Mouse (Mus musculus) urinary bladder, postnatal 25 days (tissue): ENCODE data around the gene Prkcsh.

Source experiments
- DNase-seq: peaks from one replicate; pipeline ENCODE4 v3.0.0; 2022; ENCODE audit warnings: low spot score

Prkcsh gene

DNA sequence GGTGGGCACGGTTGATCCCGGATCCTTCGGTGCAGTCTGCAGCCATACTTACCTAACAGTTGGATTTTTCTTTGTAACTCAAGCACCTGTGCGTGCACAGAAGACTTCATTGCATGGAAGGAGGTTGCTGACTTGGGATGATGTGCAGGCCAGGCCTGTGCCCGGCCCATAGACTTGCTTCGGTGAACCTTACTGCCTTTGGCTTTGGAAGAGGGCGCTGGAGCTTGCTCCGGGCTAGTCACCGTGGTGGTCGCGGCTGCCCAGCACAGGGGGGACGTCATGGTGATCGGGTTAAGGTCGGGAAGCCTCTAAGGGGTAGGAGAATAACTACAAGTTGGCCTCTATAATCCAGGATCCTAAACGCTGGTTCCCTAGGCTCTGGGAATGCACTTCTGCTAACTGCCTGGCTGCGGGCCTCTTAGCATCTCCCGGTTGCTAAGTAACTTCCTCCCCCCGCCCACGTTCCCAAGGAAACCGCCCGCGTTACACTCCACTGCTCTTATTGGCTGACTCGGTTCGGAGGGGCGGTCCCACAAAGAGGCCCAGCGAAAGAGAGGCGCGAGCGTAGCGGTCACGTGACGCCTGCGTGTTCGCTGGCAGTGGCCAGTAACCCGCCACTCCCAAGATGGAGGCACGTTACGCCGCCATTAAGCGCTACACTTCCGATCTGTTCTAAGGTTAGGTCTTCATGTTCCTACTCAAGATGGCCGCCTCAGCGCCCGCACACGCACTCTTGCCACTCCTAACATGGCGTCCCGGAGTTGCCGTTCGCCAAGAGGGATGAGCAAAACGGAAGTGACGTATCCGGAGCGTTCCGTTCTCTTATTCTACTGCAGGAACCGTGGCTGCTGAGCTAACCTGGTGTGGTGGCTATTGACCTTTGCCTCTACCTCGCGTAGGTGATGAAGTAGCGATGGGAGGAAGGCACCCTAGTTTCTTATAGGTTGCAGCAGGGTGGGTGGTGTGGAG is at the start of gene Prkcsh, which contains the start of gene Ccdc151:
Prkcsh (plus strand) TSS at position 613 of the 969 bp plus-strand sequence.
Ccdc151 (minus strand) TSS at position 441 of the 969 bp plus-strand sequence.
- peak; percentile 97 for DNase-seq

DNA sequence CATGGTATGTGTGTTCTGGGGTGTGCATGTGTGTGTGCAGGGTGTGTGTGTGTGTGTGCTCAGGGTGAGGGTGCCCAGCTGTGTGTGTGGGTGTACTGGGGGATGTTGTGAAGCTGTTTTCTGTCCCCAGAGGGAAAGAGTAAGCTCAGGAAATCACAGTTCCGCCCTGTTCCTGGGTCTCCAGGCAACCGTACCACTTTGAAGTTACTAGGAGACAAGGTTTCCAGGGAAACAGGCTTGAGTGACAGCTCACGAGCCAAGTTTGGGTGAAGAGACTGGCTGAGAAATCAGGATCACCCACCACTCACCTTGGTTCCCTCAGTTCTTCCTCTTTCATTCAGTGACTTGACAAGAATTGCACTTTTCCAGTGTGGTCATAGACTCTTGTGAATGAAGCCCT is 49.0 kb upstream of the Prkcsh start:
- DNase-seq = no peak

DNA sequence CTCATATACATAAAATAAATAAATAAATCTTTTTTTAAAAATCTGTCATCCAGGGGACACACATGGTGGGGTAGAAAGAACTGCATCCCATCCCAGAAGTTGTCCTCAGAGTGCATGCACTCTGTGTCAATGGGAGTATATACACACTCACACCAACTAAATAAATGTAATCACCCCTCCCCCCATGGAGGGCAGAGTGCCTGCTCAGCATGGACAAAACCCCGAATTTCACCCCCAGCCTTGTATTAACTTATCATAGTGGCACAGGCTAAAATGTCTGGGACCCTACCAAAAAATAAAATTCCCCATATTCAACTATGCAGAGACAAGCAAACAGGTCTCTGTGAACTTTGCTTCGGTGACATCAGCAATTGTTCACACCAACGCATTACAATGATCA is 48.0 kb upstream of the Prkcsh start:
- DNase-seq = no peak

DNA sequence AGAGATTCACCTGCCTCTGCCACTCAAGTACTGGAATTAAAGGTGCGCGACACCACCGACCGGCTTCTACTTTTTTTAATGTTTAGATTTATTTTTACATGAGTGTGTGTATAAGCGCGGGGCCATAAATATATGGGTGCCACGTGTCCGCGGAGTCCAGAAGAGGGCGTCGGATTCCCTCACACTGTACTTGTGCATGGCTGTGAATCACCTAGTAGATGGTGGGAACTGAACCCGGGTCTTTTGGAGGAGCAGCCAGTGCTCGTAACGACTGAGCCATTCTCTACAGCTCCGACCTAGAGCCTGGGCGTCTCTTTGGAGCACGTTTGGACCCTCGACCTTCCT is 47.4 kb upstream of the Prkcsh start:
- DNase-seq = no peak

DNA sequence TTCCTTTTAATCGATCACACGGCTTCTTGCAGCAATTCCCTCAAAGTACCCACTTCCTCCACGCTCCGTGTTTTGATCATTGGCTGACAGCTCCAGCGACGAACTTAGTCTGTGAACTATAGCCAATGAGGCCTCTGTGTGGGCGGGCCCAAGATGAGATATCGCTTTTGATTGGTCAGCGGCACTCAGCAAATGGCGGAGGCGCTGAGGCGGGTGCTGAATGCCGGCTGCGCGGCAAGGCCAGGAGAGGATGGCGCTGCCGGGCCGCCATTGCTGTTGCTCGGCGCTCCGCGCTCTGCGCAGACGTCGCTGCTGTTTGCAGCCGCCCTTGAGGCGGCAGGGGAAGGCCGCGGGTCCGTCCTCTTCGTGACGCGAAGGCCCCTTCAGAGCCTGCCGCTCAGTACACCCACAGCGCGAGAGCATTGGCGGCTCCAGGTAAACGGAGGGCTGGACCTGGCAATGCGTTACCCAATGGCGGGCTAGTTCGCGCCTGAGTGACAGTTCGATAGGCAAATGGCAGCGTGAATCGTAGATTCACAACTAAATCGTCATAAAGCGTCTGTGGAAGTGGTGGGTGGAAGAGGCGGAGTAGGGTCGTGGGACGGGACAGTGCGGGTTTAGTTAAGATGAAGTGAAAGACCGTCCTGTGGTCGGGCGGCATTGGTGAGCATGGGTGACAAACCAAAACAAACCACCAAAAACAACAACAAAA is 46.9 kb upstream of the Prkcsh start, which contains the start of gene Swsap1:
Swsap1 (plus strand) TSS at position 186 of the 712 bp plus-strand sequence.
- peak; percentile 94 for DNase-seq

DNA sequence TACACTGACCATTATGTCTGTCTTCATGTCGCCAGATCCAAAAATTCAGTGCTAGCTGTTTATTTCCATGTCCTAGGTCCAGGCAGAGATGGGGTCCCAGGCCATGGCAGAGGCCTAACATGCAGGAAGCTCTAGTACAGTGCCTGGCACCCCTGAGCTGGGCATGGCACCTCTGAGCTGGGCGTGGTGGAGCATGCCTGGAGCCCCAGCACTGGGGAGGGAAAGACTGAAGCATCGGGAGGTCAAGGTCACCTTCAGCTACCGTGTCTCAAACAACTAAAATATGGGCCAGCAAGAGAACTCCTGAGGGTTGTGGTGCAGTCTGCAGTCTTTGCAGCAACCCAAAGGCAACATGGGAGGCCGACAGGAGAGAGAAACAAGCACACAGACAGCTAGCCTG is 44.2 kb upstream of the Prkcsh start:
- DNase-seq = no peak

DNA sequence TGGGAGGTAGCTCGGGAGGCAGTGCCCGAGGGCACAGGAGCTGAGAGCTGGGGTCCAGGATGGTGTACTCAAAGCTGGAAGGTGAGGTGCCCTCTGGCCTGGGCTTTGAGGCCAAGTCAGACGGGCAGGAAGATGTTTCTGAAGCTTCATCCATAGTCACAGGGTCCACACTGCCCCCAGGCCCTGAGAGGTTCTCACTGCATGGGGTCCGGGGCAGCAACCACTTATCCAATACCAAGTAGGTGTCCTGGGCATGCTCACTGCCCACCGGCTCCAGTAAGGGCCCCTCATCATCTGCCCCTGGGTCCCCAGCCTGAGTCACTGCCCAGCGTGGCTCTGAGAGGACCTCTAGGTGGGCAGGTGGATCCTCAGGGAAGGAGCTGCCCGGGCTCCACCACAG is 43.4 kb upstream of the Prkcsh start:
- DNase-seq = no peak

DNA sequence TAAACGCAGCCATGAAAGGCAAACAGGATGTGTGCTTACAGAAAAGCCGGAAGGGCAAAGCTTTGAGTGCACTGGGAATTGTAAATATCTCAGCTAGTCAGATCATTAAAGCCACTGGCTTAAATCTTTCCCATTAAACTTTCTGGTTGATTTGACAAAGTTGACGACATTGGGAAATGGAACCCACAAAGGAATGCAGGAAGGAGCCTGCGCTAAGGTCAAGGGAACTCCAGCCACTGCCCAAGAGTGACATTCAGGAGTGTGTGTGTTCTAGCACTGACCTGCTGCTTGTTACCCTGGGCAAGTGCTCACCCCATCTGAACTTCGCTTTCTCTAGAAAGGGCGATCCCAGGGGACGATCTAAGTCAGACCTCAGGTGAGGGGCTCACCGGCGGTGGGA is 42.5 kb upstream of the Prkcsh start:
- DNase-seq = no peak

DNA sequence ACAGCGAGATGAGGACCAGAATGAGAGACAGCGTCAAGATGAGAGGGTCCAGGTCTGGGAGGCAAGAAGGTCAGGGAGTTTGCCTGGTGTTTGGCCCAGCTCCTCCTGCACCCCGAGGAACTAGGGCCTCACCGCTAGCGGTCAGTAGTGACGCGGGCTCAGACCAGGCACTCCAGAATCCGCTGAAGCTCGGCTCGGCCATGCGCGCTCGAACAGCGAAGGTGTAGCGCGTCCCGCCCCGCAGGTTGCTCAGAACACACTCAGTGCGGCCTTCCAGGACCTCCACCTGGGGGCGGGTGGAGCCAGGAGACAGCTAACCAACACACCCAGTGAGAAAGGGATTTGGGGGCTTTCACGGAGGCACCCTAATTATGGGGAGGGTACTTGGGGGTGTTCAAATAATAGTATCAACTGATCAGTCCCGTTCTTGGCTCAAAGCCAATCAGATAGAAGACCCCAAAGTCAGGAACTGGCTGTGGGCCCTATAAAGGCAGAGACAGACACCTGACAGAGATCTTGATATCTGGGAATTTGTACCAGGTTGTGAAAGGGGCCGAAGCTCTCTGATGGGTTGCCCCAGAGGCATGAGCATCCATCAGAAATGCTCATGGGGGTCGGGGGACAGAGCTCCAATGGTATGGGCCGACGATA is 41.9 kb upstream of the Prkcsh start:
- no peak for DNase-seq

DNA sequence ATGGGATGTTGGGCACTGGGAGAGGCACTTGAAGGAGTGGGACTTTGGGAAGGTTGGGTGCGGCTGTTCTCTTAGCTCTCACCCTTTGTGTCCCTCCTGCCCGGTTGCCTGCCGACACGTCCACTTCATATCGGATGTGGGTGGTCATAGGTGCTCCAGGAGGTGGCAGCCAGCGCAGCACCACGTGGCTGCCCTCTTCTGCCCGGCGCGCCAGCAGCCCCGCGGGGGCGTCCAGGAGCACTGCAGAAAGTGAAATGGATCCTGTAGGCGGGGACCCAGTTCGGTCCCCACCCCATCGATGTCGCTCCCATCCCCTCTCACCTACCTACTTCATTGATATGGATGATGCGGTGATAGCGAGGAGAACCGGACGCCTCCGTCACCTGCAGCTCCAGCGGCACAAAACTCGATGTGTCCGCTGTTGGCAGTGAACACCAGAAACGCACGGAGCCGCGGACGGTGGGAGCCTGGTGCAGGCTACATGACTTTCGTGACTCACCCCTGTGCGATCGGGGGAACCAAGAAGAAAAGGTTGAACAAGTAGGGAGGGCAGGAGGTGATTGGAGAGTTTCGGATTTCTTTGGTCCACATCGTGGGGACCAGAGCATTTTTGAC is 41.1 kb upstream of the Prkcsh start:
- DNase-seq = no peak

DNA sequence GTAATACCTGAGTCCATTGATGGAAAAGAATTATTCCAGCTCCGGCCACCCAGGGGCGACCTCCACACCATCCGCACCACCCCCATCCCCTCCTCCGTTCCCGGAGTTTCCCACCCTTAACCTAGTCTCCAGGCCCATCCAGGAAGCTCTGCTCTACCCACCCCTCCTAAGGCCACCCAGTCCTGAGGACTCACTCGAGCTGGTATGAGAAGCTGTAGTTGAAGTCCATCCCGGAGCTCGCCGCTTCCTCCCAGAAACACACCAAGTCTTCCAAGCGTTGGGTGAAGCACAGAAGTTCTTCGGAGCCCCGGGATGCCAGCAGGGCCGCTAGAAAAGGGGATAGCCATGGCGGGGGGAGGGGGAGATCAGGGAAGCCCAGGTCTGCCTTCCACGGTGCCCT is 40.6 kb upstream of the Prkcsh start:
- DNase-seq = no peak

DNA sequence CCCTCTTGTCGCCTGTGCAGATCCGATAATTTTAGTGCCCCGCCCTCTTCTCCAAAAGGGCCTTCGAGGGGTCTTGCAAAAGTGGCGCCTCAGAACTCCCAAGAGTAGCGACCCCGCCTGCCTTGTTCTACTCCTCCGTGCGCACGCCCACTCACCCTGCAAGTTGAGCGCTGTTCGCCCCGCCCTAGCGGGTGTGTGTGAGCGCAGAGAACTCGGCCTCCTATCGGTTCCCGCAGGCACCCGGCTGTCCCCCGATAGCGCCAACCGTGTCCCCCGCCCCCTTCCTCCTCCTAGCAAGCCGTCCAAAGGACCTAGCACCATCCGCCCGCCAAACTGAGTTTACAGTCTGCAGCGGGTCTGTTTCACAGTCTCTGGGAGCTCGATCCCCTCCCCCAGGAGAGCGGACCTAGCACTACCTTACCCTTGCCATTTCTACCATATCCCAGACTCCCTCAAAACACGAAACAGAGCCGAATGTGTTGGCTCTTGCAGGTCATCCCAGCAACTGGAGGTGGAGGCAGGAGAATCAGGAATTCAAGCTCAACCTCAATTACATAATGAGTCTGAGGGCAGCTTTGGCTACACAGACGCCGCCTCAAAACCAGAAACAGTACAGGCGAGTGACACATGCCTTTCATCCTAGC is 40.1 kb upstream of the Prkcsh start:
- DNase-seq = peak; percentile 47

DNA sequence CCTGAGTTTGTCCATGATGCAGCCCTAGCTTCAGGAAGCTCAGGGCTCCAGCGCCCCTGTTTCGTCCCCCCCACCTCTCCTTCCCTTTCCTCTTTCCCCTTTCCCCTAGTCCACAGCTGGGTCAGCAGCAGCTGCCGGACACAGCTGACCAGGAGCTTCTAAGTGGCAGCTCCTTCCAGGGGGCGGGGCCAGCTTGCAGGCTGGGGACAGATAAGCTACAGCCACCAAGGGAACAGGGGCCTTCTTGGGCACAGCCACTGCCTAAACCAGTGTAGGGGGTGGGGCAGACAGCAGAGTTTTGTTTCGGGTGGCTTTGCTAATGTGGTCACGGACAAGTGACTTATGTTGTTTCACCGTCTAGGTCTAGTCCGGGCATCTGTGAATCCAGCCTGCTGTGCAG is 39.2 kb upstream of the Prkcsh start, which contains the start of gene Epor:
Epor (minus strand) TSS at position 90 of the 400 bp plus-strand sequence.
- DNase-seq = no peak

DNA sequence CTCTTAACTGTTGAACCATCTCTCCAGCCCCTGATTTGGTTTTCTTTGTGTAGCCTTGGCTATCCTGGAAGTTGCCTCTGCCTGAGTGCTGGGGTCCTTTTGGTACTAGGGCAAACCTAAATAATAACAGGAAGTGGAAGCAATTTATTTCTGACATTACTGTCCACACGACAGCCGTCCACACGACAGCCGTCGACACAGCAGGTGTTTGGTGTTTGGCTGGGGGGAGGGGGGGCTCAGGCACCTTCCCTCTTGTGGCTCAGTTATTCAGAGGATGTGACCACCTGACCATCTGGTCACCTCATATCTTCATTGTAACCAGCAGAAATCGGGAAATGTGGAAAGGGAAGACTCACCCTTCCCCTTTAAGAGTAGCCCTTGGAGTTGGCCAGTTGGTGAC is 33.7 kb upstream of the Prkcsh start:
- DNase-seq = no peak

DNA sequence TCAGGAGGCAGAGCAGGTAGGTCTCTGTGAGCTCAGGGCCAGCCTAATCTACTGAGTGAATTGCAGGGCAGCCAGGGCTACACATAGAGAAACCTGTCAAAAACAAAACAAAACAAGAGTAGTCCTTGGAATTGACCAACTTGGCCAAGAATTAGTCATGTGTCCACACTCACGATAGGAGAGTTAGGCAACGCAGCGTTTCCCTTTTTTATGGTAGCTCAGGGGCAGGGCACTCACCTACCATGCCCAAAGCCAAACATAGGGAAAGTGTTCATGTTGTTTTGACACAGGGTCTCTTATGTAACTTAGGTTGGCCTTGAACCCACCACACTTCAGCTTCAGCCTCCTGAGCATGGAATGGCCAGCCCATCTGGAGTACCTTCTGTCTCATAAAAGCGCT is 33.3 kb upstream of the Prkcsh start:
- no peak for DNase-seq

DNA sequence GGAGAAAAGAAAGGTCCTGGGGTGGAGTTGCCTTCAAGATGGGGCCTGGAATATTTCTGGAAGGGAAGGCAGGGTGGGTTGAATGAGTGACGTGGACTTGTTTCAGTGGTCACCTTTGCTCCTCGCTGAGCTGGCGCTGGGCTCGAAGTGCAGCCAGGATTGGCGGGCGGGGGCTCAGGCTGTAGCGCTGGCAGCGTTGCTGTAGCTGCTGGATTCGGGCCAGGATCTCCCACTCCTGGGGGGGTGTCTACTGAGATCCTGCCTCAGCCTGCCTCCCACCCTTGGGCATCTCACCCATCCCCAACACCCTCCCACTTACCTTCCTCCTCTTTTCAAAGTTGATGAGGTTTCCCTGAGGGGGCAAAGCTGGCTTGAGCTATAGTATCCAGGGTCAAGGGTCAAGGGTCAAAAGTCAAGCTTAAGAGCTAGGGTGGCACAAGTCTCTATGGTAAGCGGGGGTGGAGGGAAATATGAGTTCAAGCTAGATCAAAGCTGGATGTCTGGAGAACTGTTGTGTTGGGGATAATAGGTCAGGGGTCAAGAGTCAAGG is 25.9 kb upstream of the Prkcsh start:
- DNase-seq = no peak

DNA sequence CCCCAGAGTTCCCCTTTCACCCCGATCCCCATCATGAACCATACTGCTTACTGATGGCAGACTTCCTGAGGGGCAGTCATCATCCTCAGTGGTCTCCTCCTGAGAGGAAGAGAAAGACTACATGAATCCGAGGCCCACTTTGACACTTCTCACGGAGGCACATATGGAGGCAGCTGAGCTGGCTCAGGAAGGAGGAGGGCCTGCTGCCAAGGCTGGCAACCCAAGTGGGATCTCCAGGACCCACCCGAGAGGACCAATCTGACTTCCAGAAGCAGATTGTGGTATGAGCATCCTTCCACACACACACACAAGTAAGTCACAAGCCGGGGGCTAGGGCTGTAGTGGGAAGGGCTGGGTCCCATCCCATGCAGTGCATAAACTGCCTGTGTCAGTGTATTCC is 25.3 kb upstream of the Prkcsh start:
- DNase-seq = no peak

DNA sequence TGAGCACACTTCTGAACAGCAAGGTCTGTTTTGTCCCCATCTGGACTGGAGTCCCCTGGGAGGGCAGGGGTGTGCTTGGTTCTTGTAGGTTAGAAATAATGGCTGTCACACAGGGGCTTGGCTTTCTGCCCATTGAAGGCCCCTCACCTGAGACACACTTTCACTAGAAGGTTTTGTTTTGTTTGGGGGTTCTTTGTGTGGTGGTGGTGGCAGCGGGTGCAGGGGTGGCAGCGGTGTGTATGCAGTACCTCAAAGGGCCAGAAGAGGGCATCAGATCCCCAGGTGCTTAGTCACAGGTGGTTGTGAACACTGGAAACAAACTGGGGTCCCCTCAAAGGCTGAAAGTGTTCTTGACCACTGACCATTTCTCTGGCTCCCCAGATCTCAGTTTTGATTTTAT is 24.6 kb upstream of the Prkcsh start:
- no peak for DNase-seq

DNA sequence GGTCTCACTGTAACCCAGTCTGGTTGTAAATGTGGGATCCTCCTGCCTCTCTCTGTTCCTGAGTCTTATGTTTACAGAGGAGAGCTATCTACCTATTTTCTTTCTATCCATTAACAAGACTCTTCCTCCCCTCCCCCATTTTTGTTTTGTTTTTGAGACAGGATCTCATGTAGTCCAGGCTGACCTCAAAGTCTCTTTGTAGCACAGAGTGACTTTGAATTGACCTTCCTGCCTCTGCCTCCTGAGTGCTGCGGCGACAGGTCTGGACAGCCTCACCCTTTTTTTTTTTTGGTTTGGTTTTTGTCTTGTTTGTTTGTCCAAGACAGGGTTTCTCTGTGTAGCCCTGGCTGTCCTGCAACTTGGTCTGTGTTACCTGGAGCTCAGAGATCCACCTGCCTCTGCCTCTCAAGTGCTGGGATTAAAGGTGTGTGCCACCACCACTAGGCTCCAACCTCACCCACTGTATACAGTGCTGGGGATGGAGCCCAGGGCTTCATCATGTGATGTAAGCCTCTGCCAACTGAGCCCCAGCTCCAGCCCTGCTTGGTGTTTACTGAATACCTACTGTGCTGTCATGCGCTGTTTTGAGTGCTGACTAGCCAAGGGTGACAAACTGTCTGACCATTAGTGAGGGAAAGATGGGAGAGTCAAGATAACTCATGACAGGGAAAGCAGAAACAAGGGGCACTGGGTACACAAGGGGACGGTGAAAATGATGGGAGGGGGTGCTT is 24.0 kb upstream of the Prkcsh start:
- no peak for DNase-seq

DNA sequence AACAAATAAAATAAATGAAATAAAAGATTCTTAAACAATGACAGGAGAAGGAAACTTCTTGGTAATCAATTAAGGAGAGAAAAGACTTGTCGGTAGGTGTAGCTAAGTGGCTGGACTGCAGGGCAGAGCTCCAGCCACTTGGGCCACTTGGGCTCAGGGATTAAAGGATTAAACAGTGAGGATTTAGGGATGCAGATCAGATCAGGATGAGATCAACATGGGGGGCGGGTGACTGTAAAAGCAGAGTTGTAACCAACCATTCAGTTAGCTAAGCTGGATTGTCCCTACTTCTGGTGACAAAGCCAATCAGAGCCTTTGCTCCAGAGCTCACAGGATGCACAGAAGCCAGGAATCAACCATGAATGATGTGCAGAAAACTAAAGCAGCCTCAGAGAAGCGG is 18.7 kb upstream of the Prkcsh start:
- no peak for DNase-seq
